In genomic region chr1:36797481-36797880, GRCm38 (mm10) we compare ENCODE assay signal across 9 mouse cellular contexts. TPM values are rescaled to one million over a fixed set of nuclear protein-coding genes. Genes with fewer than 3 reads are reported as not detected.
DNase-seq lines count a peak whose midpoint lies in the region; ATAC-seq and TF ChIP-seq lines count a peak whose summit lies in the region.
"Had no signal": no experiment of that assay in that cellular context is flagged by ENCODE, and none has a peak within 500 bp of the region (broad histone marks: within the 10 kb centered on the region; RNA-seq: fewer than 3 reads in every experiment).

No protein-coding gene starts in this region.

- H3K36me3 ChIP-seq in liver, postnatal 0 days (replicated peaks; ENCODE audit: insufficient read depth, low read length): peaks cover 95% of the 10 kb centered on the region
- peaks cover 98% of the 10 kb centered on the region for H3K36me3 ChIP-seq in liver, embryonic 12.5 days
- H3K36me3 ChIP-seq in midbrain, embryonic 13.5 days: peaks cover 97% of the 10 kb centered on the region

- intact Hi-C loops in heart, postnatal 10 days (cut with DNase I): no loop called here

- H3K27ac ChIP-seq in liver, postnatal 0 days (ENCODE audit: low read depth): no peak overlapping the region
- no peak overlapping the region for H3K27ac ChIP-seq in liver, embryonic 12.5 days
- no peak overlapping the region for H3K27ac ChIP-seq in midbrain, embryonic 13.5 days
- H3K27ac ChIP-seq: liver, embryonic 14.5 days had no signal

- no peak overlapping the region for H3K4me2 ChIP-seq in liver, postnatal 0 days (ENCODE audit: low read depth, low read length)
- no peak overlapping the region for H3K4me2 ChIP-seq in liver, embryonic 12.5 days
- H3K4me2 ChIP-seq in midbrain, embryonic 13.5 days (replicated peaks): no peak overlapping the region

- H3K4me3 ChIP-seq in liver, postnatal 0 days (ENCODE audit: low read depth, low read length): no peak overlapping the region
- H3K4me3 ChIP-seq in liver, embryonic 12.5 days: no peak overlapping the region
- no peak overlapping the region for H3K4me3 ChIP-seq in midbrain, embryonic 13.5 days (replicated peaks)

- H3K9ac ChIP-seq in liver, postnatal 0 days (replicated peaks): no peak overlapping the region
- no peak overlapping the region for H3K9ac ChIP-seq in liver, embryonic 12.5 days
- H3K9ac ChIP-seq in midbrain, embryonic 13.5 days (replicated peaks): no peak overlapping the region
- H3K9ac ChIP-seq: liver, embryonic 14.5 days had no signal

- TF ChIP-seq EP300 in liver, postnatal 0 days (IDR thresholded peaks at IDR 0.05; ENCODE audit: low read depth): no peak

- ATAC-seq in liver, postnatal 0 days: peak; percentile 22; the same call in 1 of the 2 replicates
- ATAC-seq in liver, embryonic 12.5 days: no peak
- ATAC-seq in megakaryocyte progenitor cell, adult 5-6 weeks (replicated peaks; ENCODE audit: poor library complexity): peak; percentile 92
- no peak for ATAC-seq in midbrain, embryonic 13.5 days

- TF ChIP-seq CTCF in liver, postnatal 0 days (IDR thresholded peaks at IDR 0.05; ENCODE audit: low read depth): no peak

- no peaks in the 10 kb centered on the region for H3K27me3 ChIP-seq in liver, postnatal 0 days (ENCODE audit: insufficient read depth, low read length)
- no peaks in the 10 kb centered on the region for H3K27me3 ChIP-seq in liver, embryonic 12.5 days (replicated peaks)
- no peaks in the 10 kb centered on the region for H3K27me3 ChIP-seq in midbrain, embryonic 13.5 days

- H3K4me1 ChIP-seq in liver, postnatal 0 days (ENCODE audit: insufficient read depth): no peaks in the 10 kb centered on the region
- no peaks in the 10 kb centered on the region for H3K4me1 ChIP-seq in liver, embryonic 12.5 days
- no peaks in the 10 kb centered on the region for H3K4me1 ChIP-seq in midbrain, embryonic 13.5 days (replicated peaks)

- H3K9me3 ChIP-seq in liver, postnatal 0 days (ENCODE audit: low read length): no peaks in the 10 kb centered on the region
- H3K9me3 ChIP-seq in liver, embryonic 12.5 days (replicated peaks): no peaks in the 10 kb centered on the region
- H3K9me3 ChIP-seq in midbrain, embryonic 13.5 days: no peaks in the 10 kb centered on the region

- 54% methylated on average over 10 of the region's 10 CpGs for WGBS in liver, postnatal 0 days (ENCODE audit: insufficient replicate concordance)
- 80% methylated on average over 10 of the region's 10 CpGs for WGBS in liver, embryonic 12.5 days (ENCODE audit: insufficient replicate concordance)
- 89% methylated on average over 10 of the region's 10 CpGs for WGBS in midbrain, embryonic 13.5 days

- DNase-seq in liver, postnatal 0 days: peak; percentile 45
- peak; percentile 65 for DNase-seq in induced T-regulatory cell, adult 2 months (ENCODE audit: low read depth)
- DNase-seq in thymus, postnatal 0 days (ENCODE audit: low spot score): peak; percentile 53
- DNase-seq in heart, postnatal 10 days: no peak
- DNase-seq in retina, postnatal 1 day: no peak

RNA-seq across cellular contexts. Expression of gene Zap70, which starts 35.9 kb away (rescaled TPM):
- 0.31 and 0.67 TPM in 2 replicates for polyA plus RNA-seq in liver, postnatal 0 days (2015; fragmentation: Nextera tagmentation; extraction: Ambion mirVana)
- polyA plus RNA-seq in liver, embryonic 12.5 days (2016; fragmentation: Nextera tagmentation; extraction: Ambion mirVana): not detected in 2 replicates
- 0.10 and 0.37 TPM in 2 replicates for total RNA-seq in megakaryocyte progenitor cell, adult 5-6 weeks (2015)
- total RNA-seq in megakaryocyte progenitor cell, adult 5-6 weeks (2017): not detected in 2 replicates
- 118 and 123 TPM in 2 replicates for polyA plus RNA-seq in thymus, postnatal 0 days (2015; fragmentation: Nextera tagmentation; extraction: Ambion mirVana)
- under 1 TPM; 0.27 to 0.57 TPM for total RNA-seq in heart, postnatal 10 days (2021)
- 0.65 and 1.1 TPM in 2 replicates for polyA plus RNA-seq in midbrain, embryonic 13.5 days (2015; fragmentation: Nextera tagmentation; extraction: Ambion mirVana)

Comparison
In these comparisons a context has a peak if more than half of its experiments do, and no peak if none do; other contexts are left out.
1. ATAC-seq: peak in liver, postnatal 0 days (single experiment) and megakaryocyte progenitor cell, adult 5-6 weeks (single experiment); none in liver, embryonic 12.5 days (single experiment) and midbrain, embryonic 13.5 days (single experiment).
2. DNase-seq: peak in liver, postnatal 0 days (single experiment), induced T-regulatory cell, adult 2 months (single experiment) and thymus, postnatal 0 days (single experiment); none in heart, postnatal 10 days (0 of 2) and retina, postnatal 1 day (single experiment).
3. RNA of gene Zap70, which starts 35.9 kb away (polyA plus RNA-seq): 118 to 123 TPM in thymus, postnatal 0 days; 0.31 to 0.67 TPM in liver, postnatal 0 days, 0.65 to 1.1 TPM in midbrain, embryonic 13.5 days and not detected in liver, embryonic 12.5 days; every median in the first group is over 10 times any median in the second.